Mouse (Mus musculus) lung, embryonic 14.5 days (tissue): ENCODE results near the gene Gtpbp3. TPM values are rescaled to one million over a fixed set of nuclear protein-coding genes. Genes with fewer than 3 reads are reported as not detected.

ENCODE experiments used
- ATAC-seq: fragments of 200-750 bp; cut with Nextera tagmentation; 2 replicates; pipeline ENCODE4 v1.8.0; 2017; ENCODE audit warnings: mild to moderate bottlenecking, moderate TSS enrichment, moderate library complexity; ENCODE audit not compliant: insufficient read depth
- DNase-seq: peaks from one replicate; pipeline ENCODE4 v3.0.0-alpha.2; 2015
- H3K27ac ChIP-seq: fragments of 300-500 bp; sonication (generic); 2 replicates; pipeline ENCODE4 v1.5.1; 2014; ENCODE audit warnings: low read depth, mild to moderate bottlenecking, moderate library complexity
- H3K27me3 ChIP-seq: fragments of 300-500 bp; sonication (generic); 2 replicates; pipeline ENCODE4 v1.6.1; 2014; ENCODE audit warnings: low read length, control low read depth; ENCODE audit not compliant: insufficient read depth
- H3K36me3 ChIP-seq: fragments of 300-500 bp; sonication (generic); 2 replicates; pipeline ENCODE4 v1.6.1; 2014; ENCODE audit warnings: control low read depth; ENCODE audit not compliant: insufficient read depth
- H3K4me1 ChIP-seq: fragments of 300-500 bp; sonication (generic); 2 replicates; pipeline ENCODE4 v1.6.1; 2014; ENCODE audit warnings: antibody characterized with exemption, control low read depth; ENCODE audit not compliant: insufficient read depth
- H3K4me2 ChIP-seq: fragments of 300-500 bp; sonication (generic); 2 replicates; pipeline ENCODE4 v1.6.1; 2014; ENCODE audit warnings: mild to moderate bottlenecking
- H3K4me3 ChIP-seq: fragments of 300-500 bp; sonication (generic); 2 replicates; pipeline ENCODE4 v1.5.1; 2014; ENCODE audit warnings: low read depth, low read length
- H3K9ac ChIP-seq: fragments of 300-500 bp; sonication (generic); 2 replicates; pipeline ENCODE4 v1.6.1; 2014
- H3K9me3 ChIP-seq: fragments of 300-500 bp; sonication (generic); 2 replicates; pipeline ENCODE4 v1.6.1; 2016; ENCODE audit warnings: low read depth, low read length, control low read depth
- CTCF ChIP-seq: IDR thresholded peaks from 2 replicates; pipeline ENCODE4 v1.5.1; 2016; ENCODE audit warnings: antibody characterized with exemption, low read depth
- WGBS: fragments of 180-500 bp; shearing (Covaris S2); extraction: QIAGEN DNeasy Blood & Tissue Kit; methylation state at CpG from one replicate; pipeline ENCODE4 v1.1.7; 2014; 5-methylcytosine and 5-hydroxymethylcytosine counted together
- polyA plus RNA-seq: library from polyadenylated mRNA; unstranded; fragments of >200 nt; fragmentation: Nextera tagmentation; extraction: Ambion mirVana; gene quantifications from 2 replicates; pipeline ENCODE4 v1.2.1, GENCODE M21; 2014

The Gtpbp3 gene
- polyA plus RNA-seq, 1 experiment from 2014 or later, result 9.6 TPM

GRCm38 (mm10) chr8:71468916-71469315 is 19.0 kb upstream of the Gtpbp3 start, which contains the start of gene Dda1:
Dda1 (plus strand) TSS chr8:71469199.
- Histone ChIP-seq H3K36me3 (peaks cover 34% of the 10 kb centered on the region), H3K27me3 (no peaks in the 10 kb centered on the region), H3K4me3 (peak within 1 kb of the TSS; percentile 83), H3K4me1 (peaks cover 13% of the 10 kb centered on the region), H3K4me2 (peak within 1 kb of the TSS; percentile 87), H3K9me3 (no peaks in the 10 kb centered on the region), H3K9ac (peak within 1 kb of the TSS; percentile 73), H3K27ac (peak within 1 kb of the TSS; percentile 54; the same call in 1 of the 2 replicates)
- DNase-seq (peak; percentile 100), ATAC-seq (peak; percentile 87)
- TF ChIP-seq CTCF, result no peak
- under 1% methylated on average over 44 of the region's 52 CpGs for WGBS

- peak overlapping the region; percentile 73 for H3K9ac ChIP-seq
- peak overlapping the region; percentile 87 for H3K4me2 ChIP-seq
- peaks cover 39% of the 10 kb centered on the region for H3K36me3 ChIP-seq
- under 1% methylated on average over 24 of the region's 24 CpGs for WGBS
- H3K27me3 ChIP-seq, result no peaks in the 10 kb centered on the region
- TF ChIP-seq CTCF, result no peak
- H3K27ac ChIP-seq, result peak overlapping the region; percentile 54; the same call in 1 of the 2 replicates
- DNase-seq (peak; percentile 62), ATAC-seq (peak; percentile 22)
- H3K4me3 ChIP-seq, result peak overlapping the region; percentile 83
- H3K9me3 ChIP-seq, result no peaks in the 10 kb centered on the region
- H3K4me1 ChIP-seq, result peaks cover 10% of the 10 kb centered on the region; the same call in 1 of the 2 replicates
Observed at GRCm38 (mm10) chr8:71469411-71469810, 18.5 kb upstream of the Gtpbp3 start.

- Histone ChIP-seq H3K27me3 (no peaks in the 10 kb centered on the region), H3K4me1 (peaks cover 10% of the 10 kb centered on the region; the same call in 1 of the 2 replicates), H3K4me2 (peak overlapping the region; percentile 87), H3K27ac (no peak overlapping the region), H3K4me3 (peak overlapping the region; percentile 83), H3K9ac (peak overlapping the region; percentile 73; the same call in 1 of the 2 replicates), H3K9me3 (no peaks in the 10 kb centered on the region), H3K36me3 (peaks cover 44% of the 10 kb centered on the region)
- ATAC-seq, result no peak
- WGBS, result 82% methylated on average over 3 of the region's 3 CpGs
- DNase-seq, result no peak
- TF ChIP-seq CTCF, result no peak
Observed at GRCm38 (mm10) chr8:71470146-71470912, 17.6 kb upstream of the Gtpbp3 start.

GRCm38 (mm10) chr8:71470913-71471255 is 17.0 kb upstream of the Gtpbp3 start:
- Histone ChIP-seq H3K4me1 (peaks cover 8% of the 10 kb centered on the region; the same call in 1 of the 2 replicates), H3K9ac (no peak overlapping the region), H3K4me3 (no peak overlapping the region), H3K27ac (no peak overlapping the region), H3K36me3 (peaks cover 46% of the 10 kb centered on the region), H3K27me3 (no peaks in the 10 kb centered on the region), H3K9me3 (no peaks in the 10 kb centered on the region), H3K4me2 (peak overlapping the region; percentile 87; the same call in 1 of the 2 replicates)
- DNase-seq, result no peak
- no peak for TF ChIP-seq CTCF
- ATAC-seq, result no peak
- WGBS, result 70% methylated on average over 5 of the region's 5 CpGs

- no peak overlapping the region for H3K9ac ChIP-seq
- no peak overlapping the region for H3K27ac ChIP-seq
- no peaks in the 10 kb centered on the region for H3K9me3 ChIP-seq
- no peak overlapping the region for H3K4me2 ChIP-seq
- H3K4me1 ChIP-seq, result peaks cover 6% of the 10 kb centered on the region; the same call in 1 of the 2 replicates
- H3K27me3 ChIP-seq, result no peaks in the 10 kb centered on the region
- DNase-seq (no peak), ATAC-seq (no peak)
- WGBS, result 96% methylated on average over 17 of the region's 17 CpGs
- H3K36me3 ChIP-seq, result peaks cover 44% of the 10 kb centered on the region
- no peak for TF ChIP-seq CTCF
- no peak overlapping the region for H3K4me3 ChIP-seq
Observed at GRCm38 (mm10) chr8:71471861-71472260, 16.0 kb upstream of the Gtpbp3 start.

GRCm38 (mm10) chr8:71472601-71473386 is 15.1 kb upstream of the Gtpbp3 start:
- Histone ChIP-seq H3K27me3 (no peaks in the 10 kb centered on the region), H3K9ac (no peak overlapping the region), H3K4me1 (peaks cover 6% of the 10 kb centered on the region; the same call in 1 of the 2 replicates), H3K9me3 (no peaks in the 10 kb centered on the region), H3K36me3 (peaks cover 44% of the 10 kb centered on the region), H3K4me2 (no peak overlapping the region), H3K4me3 (no peak overlapping the region), H3K27ac (no peak overlapping the region)
- TF ChIP-seq CTCF, result peak; percentile 27; the same call in 1 of the 2 replicates
- DNase-seq (no peak), ATAC-seq (no peak)
- 87% methylated on average over 8 of the region's 8 CpGs for WGBS

- peaks cover 47% of the 10 kb centered on the region for H3K36me3 ChIP-seq
Observed at GRCm38 (mm10) chr8:71474344-71474743, 13.6 kb upstream of the Gtpbp3 start.

More at GRCm38 (mm10) chr8:71474344-71474743, 13.6 kb upstream of the Gtpbp3 start:
- H3K9me3 ChIP-seq, result no peaks in the 10 kb centered on the region
- WGBS, result 91% methylated on average over 17 of the region's 18 CpGs
- no peak overlapping the region for H3K27ac ChIP-seq
- no peak overlapping the region for H3K4me3 ChIP-seq
- H3K4me2 ChIP-seq, result no peak overlapping the region
- H3K9ac ChIP-seq, result no peak overlapping the region
- DNase-seq, result no peak
- TF ChIP-seq CTCF, result no peak
- ATAC-seq, result no peak
- no peaks in the 10 kb centered on the region for H3K27me3 ChIP-seq
- peaks cover 6% of the 10 kb centered on the region; the same call in 1 of the 2 replicates for H3K4me1 ChIP-seq
